ENCODE assay signal across 23 mouse cellular contexts in genomic region chr17:13558863-13559262, GRCm38 (mm10).
A peak's percentile ranks its signal among the peaks of the same experiment; 100 is the strongest.
DNase-seq lines count a peak whose midpoint lies in the region; ATAC-seq and TF ChIP-seq lines count a peak whose summit lies in the region.
"Had no signal": no experiment of that assay in that cellular context is flagged by ENCODE, and none has a peak within 500 bp of the region (broad histone marks: within the 10 kb centered on the region; RNA-seq: fewer than 3 reads in every experiment).

No protein-coding gene starts in this region.

- no peak overlapping the region for H3K4me2 ChIP-seq in lung, postnatal 0 days (replicated peaks; ENCODE audit: low read depth, low read length)
- no peak overlapping the region for H3K4me2 ChIP-seq in CH12.LX (ENCODE audit: insufficient read depth, low read depth, poor library complexity, severe bottlenecking)
- no peak overlapping the region for H3K4me2 ChIP-seq in intestine, embryonic 15.5 days (replicated peaks)
- H3K4me2 ChIP-seq in liver, embryonic 12.5 days, result no peak overlapping the region
- H3K4me2 ChIP-seq: embryonic facial prominence, embryonic 12.5 days; embryonic facial prominence, embryonic 15.5 days; forebrain, embryonic 12.5 days; forebrain, embryonic 15.5 days; heart, embryonic 11.5 days; hindbrain, embryonic 12.5 days; hindbrain, embryonic 15.5 days had no signal

- in situ Hi-C loops in CH12.LX (cut with MboI; ENCODE audit: low pct_ligation_motif_present, low pct_unique_long_range_greater_than_20kb, low sequenced_read_pairs), result no loop called here

- no peaks in the 10 kb centered on the region for H3K79me2 ChIP-seq in CH12.LX (replicated peaks; ENCODE audit: control insufficient read depth, extremely low read depth, insufficient read depth, poor library complexity, severe bottlenecking)

- H3K9me3 ChIP-seq in lung, postnatal 0 days (ENCODE audit: low read length), result no peaks in the 10 kb centered on the region
- no peaks in the 10 kb centered on the region for H3K9me3 ChIP-seq in CH12.LX (replicated peaks; ENCODE audit: low read length)
- H3K9me3 ChIP-seq in intestine, embryonic 15.5 days, result no peaks in the 10 kb centered on the region
- H3K9me3 ChIP-seq in liver, embryonic 12.5 days (replicated peaks), result no peaks in the 10 kb centered on the region
- H3K9me3 ChIP-seq: embryonic facial prominence, embryonic 12.5 days; embryonic facial prominence, embryonic 15.5 days; forebrain, embryonic 12.5 days; forebrain, embryonic 15.5 days; hindbrain, embryonic 12.5 days; hindbrain, embryonic 15.5 days had no signal

- no peak for TF ChIP-seq EP300 in lung, postnatal 0 days (IDR thresholded peaks at IDR 0.05)
- TF ChIP-seq EP300 in CH12.LX (IDR thresholded peaks at IDR 0.05; ENCODE audit: low read length), result peak; percentile 55; the same call in 1 of the 2 replicates

- no peaks in the 10 kb centered on the region for H3K27me3 ChIP-seq in lung, postnatal 0 days (replicated peaks; ENCODE audit: insufficient read depth, low read length)
- H3K27me3 ChIP-seq in CH12.LX (replicated peaks), result no peaks in the 10 kb centered on the region
- no peaks in the 10 kb centered on the region for H3K27me3 ChIP-seq in intestine, embryonic 15.5 days (replicated peaks)
- no peaks in the 10 kb centered on the region for H3K27me3 ChIP-seq in liver, embryonic 12.5 days (replicated peaks)
- H3K27me3 ChIP-seq: embryonic facial prominence, embryonic 12.5 days; embryonic facial prominence, embryonic 15.5 days; forebrain, embryonic 12.5 days; forebrain, embryonic 15.5 days; hindbrain, embryonic 12.5 days; hindbrain, embryonic 15.5 days; Patski had no signal

- 53% methylated on average over 3 of the region's 3 CpGs for WGBS in lung, postnatal 0 days
- WGBS in intestine, embryonic 15.5 days, result 65% methylated on average over 3 of the region's 3 CpGs
- WGBS in liver, embryonic 12.5 days (ENCODE audit: insufficient replicate concordance), result 52% methylated on average over 3 of the region's 3 CpGs

- H3K4me3 ChIP-seq in lung, postnatal 0 days (ENCODE audit: low read depth, low read length), result no peak overlapping the region
- no peak overlapping the region for H3K4me3 ChIP-seq in CH12.LX (replicated peaks in 1 of 3; ENCODE audit: low read depth in 2 of 3, low read length in 2 of 3, poor library complexity in 1 of 3)
- H3K4me3 ChIP-seq in intestine, embryonic 15.5 days (replicated peaks), result no peak overlapping the region
- no peak overlapping the region for H3K4me3 ChIP-seq in liver, embryonic 12.5 days
- H3K4me3 ChIP-seq: embryonic facial prominence, embryonic 12.5 days; embryonic facial prominence, embryonic 15.5 days; forebrain, embryonic 12.5 days; forebrain, embryonic 15.5 days; heart, adult 2 months; hindbrain, embryonic 12.5 days; hindbrain, embryonic 15.5 days had no signal

- 0 out of 2 replicates have a peak, but pooled peaks have one; percentile 19 for ATAC-seq in lung, postnatal 0 days
- ATAC-seq in neutrophil, adult 5-6 weeks (ENCODE audit: extremely low read depth, insufficient number of reproducible peaks, low FRiP score, poor library complexity, severe bottlenecking), result peak; percentile 49
- no peak for ATAC-seq in intestine, embryonic 15.5 days
- ATAC-seq in liver, embryonic 12.5 days, result no peak
- ATAC-seq: forebrain, embryonic 15.5 days; Patski had no signal

- dilution Hi-C loops in CH12.LX (cut with MboI; ENCODE audit: extremely low pct_ligation_motif_present, extremely low pct_unique_long_range_greater_than_20kb, low sequenced_read_pairs), result no loop called here

- TF ChIP-seq RAD21 in CH12.LX (IDR thresholded peaks at IDR 0.05; ENCODE audit: low read depth, low read length), result no peak

- H3K27ac ChIP-seq in lung, postnatal 0 days (ENCODE audit: low read length), result 0 out of 2 replicates have a peak overlapping the region, but pooled peaks have one; percentile 9
- no peak overlapping the region for H3K27ac ChIP-seq in CH12.LX (ENCODE audit: insufficient read depth, low read depth)
- H3K27ac ChIP-seq in intestine, embryonic 15.5 days, result no peak overlapping the region
- H3K27ac ChIP-seq in liver, embryonic 12.5 days, result no peak overlapping the region
- H3K27ac ChIP-seq: embryonic facial prominence, embryonic 12.5 days; embryonic facial prominence, embryonic 15.5 days; forebrain, embryonic 12.5 days; forebrain, embryonic 15.5 days; heart, adult 2 months; hindbrain, embryonic 12.5 days; hindbrain, embryonic 15.5 days had no signal

- no peak for TF ChIP-seq POLR2A in CH12.LX (IDR thresholded peaks at IDR 0.05; ENCODE audit: low read depth, low read length)

- H3K9ac ChIP-seq in lung, postnatal 0 days (replicated peaks; ENCODE audit: low read depth), result no peak overlapping the region
- no peak overlapping the region for H3K9ac ChIP-seq in CH12.LX (ENCODE audit: insufficient read depth, low read depth)
- H3K9ac ChIP-seq in intestine, embryonic 15.5 days, result no peak overlapping the region
- H3K9ac ChIP-seq in liver, embryonic 12.5 days, result no peak overlapping the region
- H3K9ac ChIP-seq: embryonic facial prominence, embryonic 12.5 days; embryonic facial prominence, embryonic 15.5 days; forebrain, embryonic 12.5 days; forebrain, embryonic 15.5 days; hindbrain, embryonic 12.5 days; hindbrain, embryonic 15.5 days had no signal

- peak; percentile 23 for DNase-seq in lung, postnatal 0 days (ENCODE audit: low spot score)
- DNase-seq in lung, postnatal 36 days, result no peak
- peak; percentile 74 for DNase-seq in CH12.LX (ENCODE audit: extremely low read depth)
- DNase-seq: adrenal gland, adult 2 months; adrenal gland, postnatal 14 days; cerebellum, adult 11 months; cerebellum, adult 2 months; cerebellum, adult 9-11 months; cerebellum, postnatal 25 days; gastrocnemius, postnatal 25 days; heart, adult 2 months had no signal

- no peak for TF ChIP-seq CTCF in lung, postnatal 0 days (IDR thresholded peaks at IDR 0.05)
- no peak for TF ChIP-seq CTCF in CH12.LX (conservative IDR thresholded peaks at IDR 0.05 in 1 of 2, IDR thresholded peaks at IDR 0.05 in 1 of 2; ENCODE audit: low read depth in 2 of 2, low read length in 2 of 2)

- H3K4me1 ChIP-seq in lung, postnatal 0 days (ENCODE audit: insufficient read depth, low read depth, low read length), result peaks cover 7% of the 10 kb centered on the region; the same call in 1 of the 2 replicates
- peaks cover 4 to 18% of the 10 kb centered on the region in 2 experiments; a peak in 3 of 4 replicates for H3K4me1 ChIP-seq in CH12.LX (ENCODE audit: control insufficient read depth in 1 of 2, insufficient read depth in 2 of 2)
- no peaks in the 10 kb centered on the region for H3K4me1 ChIP-seq in intestine, embryonic 15.5 days (replicated peaks)
- H3K4me1 ChIP-seq in liver, embryonic 12.5 days, result no peaks in the 10 kb centered on the region
- H3K4me1 ChIP-seq: embryonic facial prominence, embryonic 12.5 days; hindbrain, embryonic 12.5 days had no signal

- H3K36me3 ChIP-seq in lung, postnatal 0 days (ENCODE audit: insufficient read depth, low read length), result no peaks in the 10 kb centered on the region
- H3K36me3 ChIP-seq in CH12.LX (replicated peaks in 1 of 2; ENCODE audit: control insufficient read depth in 1 of 2, insufficient read depth in 1 of 2, low read length in 1 of 2), result no peaks in the 10 kb centered on the region
- no peaks in the 10 kb centered on the region for H3K36me3 ChIP-seq in intestine, embryonic 15.5 days
- H3K36me3 ChIP-seq in liver, embryonic 12.5 days, result no peaks in the 10 kb centered on the region
- H3K36me3 ChIP-seq: embryonic facial prominence, embryonic 12.5 days; embryonic facial prominence, embryonic 15.5 days; forebrain, embryonic 12.5 days; forebrain, embryonic 15.5 days; G1E; hindbrain, embryonic 12.5 days; hindbrain, embryonic 15.5 days had no signal

TF ChIP-seq in CH12.LX, 34 proteins besides CTCF, POLR2A, EP300 and RAD21:
- TF ChIP-seq ETS1 (conservative IDR thresholded peaks at IDR 0.05; ENCODE audit: low read depth, low read length) (peak; percentile 49), JUND (conservative IDR thresholded peaks at IDR 0.05; ENCODE audit: low read depth, low read length) (no peak), RCOR1 (conservative IDR thresholded peaks at IDR 0.05; ENCODE audit: low read depth, low read length) (no peak)

Comparison
In these comparisons a context has a peak if more than half of its experiments do, and no peak if none do; other contexts are left out.
1. ATAC-seq: peak in lung, postnatal 0 days (single experiment) and neutrophil, adult 5-6 weeks (single experiment); none in intestine, embryonic 15.5 days (single experiment) and liver, embryonic 12.5 days (single experiment).